Mouse (Mus musculus) liver, embryonic 15.5 days (tissue): ENCODE measurements around the gene Trdmt1. TPM values are rescaled to one million over a fixed set of nuclear protein-coding genes. Genes with fewer than 3 reads are reported as not detected.
"Not testable (repeated sequence)": the region's sequence is repeated elsewhere in the genome, so short reads cannot be mapped to it uniquely, and the experiment has no call there.

Experiments used
- ATAC-seq: fragments of 200-750 bp; cut with Nextera tagmentation; 2 replicates; pipeline ENCODE4 v1.8.0; 2017; ENCODE audit warnings: moderate number of reproducible peaks, mild to moderate bottlenecking, moderate library complexity; ENCODE audit not compliant: insufficient read depth
- H3K27ac ChIP-seq: fragments of 300-500 bp; sonication (generic); replicated peaks from 2 replicates; pipeline ENCODE4 v1.5.1; 2015; ENCODE audit warnings: mild to moderate bottlenecking, inconsistent platforms
- H3K27me3 ChIP-seq: fragments of 300-500 bp; sonication (generic); 2 replicates; pipeline ENCODE4 v1.6.1; 2015; ENCODE audit warnings: mild to moderate bottlenecking, inconsistent platforms
- H3K36me3 ChIP-seq: fragments of 300-500 bp; sonication (generic); replicated peaks from 2 replicates; pipeline ENCODE4 v1.6.1; 2015; ENCODE audit warnings: moderate library complexity, mild to moderate bottlenecking, inconsistent platforms
- H3K4me1 ChIP-seq: fragments of 300-500 bp; sonication (generic); replicated peaks from 2 replicates; pipeline ENCODE4 v1.6.1; 2015; ENCODE audit warnings: inconsistent platforms
- H3K4me2 ChIP-seq: fragments of 300-500 bp; sonication (generic); 2 replicates; pipeline ENCODE4 v1.6.1; 2015; ENCODE audit warnings: moderate library complexity, mild to moderate bottlenecking, inconsistent platforms
- H3K4me3 ChIP-seq: fragments of 300-500 bp; sonication (generic); replicated peaks from 2 replicates; pipeline ENCODE4 v1.5.1; 2015; ENCODE audit warnings: mild to moderate bottlenecking, inconsistent platforms
- H3K9ac ChIP-seq: fragments of 300-500 bp; sonication (generic); 2 replicates; pipeline ENCODE4 v1.6.1; 2015; ENCODE audit warnings: moderate library complexity, mild to moderate bottlenecking, inconsistent platforms
- H3K9me3 ChIP-seq: fragments of 300-500 bp; sonication (generic); replicated peaks from 2 replicates; pipeline ENCODE4 v1.6.1; 2016; ENCODE audit warnings: inconsistent platforms
- WGBS: fragments of 180-500 bp; shearing (Covaris S2); methylation state at CpG from one replicate; pipeline ENCODE4 v1.1.7; 2015; ENCODE audit warnings: mixed read lengths; ENCODE audit not compliant: insufficient replicate concordance; 5-methylcytosine and 5-hydroxymethylcytosine counted together
- polyA plus RNA-seq: library from polyadenylated mRNA; unstranded; fragments of >200 nt; fragmentation: Nextera tagmentation; extraction: Ambion mirVana; gene quantifications from 2 replicates; pipeline ENCODE4 v1.2.1, GENCODE M21; 2015

The Trdmt1 gene
- polyA plus RNA-seq = 3.2 and 4.1 TPM in 2 replicates

GRCm38 (mm10) chr2:13544193-13544824, at the start of gene Trdmt1:
Trdmt1 (minus strand) TSS chr2:13544668.
- no peaks in the 10 kb centered on the region for H3K27me3 ChIP-seq
- peak within 1 kb of the TSS; percentile 72 for H3K4me3 ChIP-seq
- peaks cover 30% of the 10 kb centered on the region for H3K4me1 ChIP-seq
- H3K4me2 ChIP-seq = peak within 1 kb of the TSS; percentile 87
- 1% methylated on average over 33 of the region's 39 CpGs for WGBS
- peak; percentile 100 for ATAC-seq
- no peaks in the 10 kb centered on the region for H3K36me3 ChIP-seq
- no peaks in the 10 kb centered on the region for H3K9me3 ChIP-seq
- H3K27ac ChIP-seq = peak within 1 kb of the TSS; percentile 94
- H3K9ac ChIP-seq = peak within 1 kb of the TSS; percentile 68

GRCm38 (mm10) chr2:13593328-13593727, 48.9 kb upstream of the Trdmt1 start:
- ATAC-seq = no peak
- Histone ChIP-seq H3K36me3 (no peaks in the 10 kb centered on the region), H3K9ac (no peak overlapping the region), H3K4me2 (no peak overlapping the region), H3K27me3 (no peaks in the 10 kb centered on the region; the same call in 1 of the 2 replicates), H3K4me1 (no peaks in the 10 kb centered on the region), H3K4me3 (no peak overlapping the region), H3K9me3 (no peaks in the 10 kb centered on the region), H3K27ac (no peak overlapping the region)
- 60% methylated on average over 4 of the region's 4 CpGs for WGBS

- not testable (repeated sequence) for H3K4me1 ChIP-seq, H3K27me3 ChIP-seq, H3K9me3 ChIP-seq, H3K4me3 ChIP-seq, H3K4me2 ChIP-seq, H3K27ac ChIP-seq, H3K9ac ChIP-seq, H3K36me3 ChIP-seq, ATAC-seq
Measured at GRCm38 (mm10) chr2:13583746-13584145, 39.3 kb upstream of the Trdmt1 start.

GRCm38 (mm10) chr2:13582184-13582583, 37.7 kb upstream of the Trdmt1 start:
- Histone ChIP-seq H3K4me3 (no peak overlapping the region), H3K4me2 (no peak overlapping the region), H3K9ac (no peak overlapping the region), H3K9me3 (no peaks in the 10 kb centered on the region), H3K4me1 (no peaks in the 10 kb centered on the region), H3K27ac (no peak overlapping the region), H3K27me3 (no peaks in the 10 kb centered on the region), H3K36me3 (peaks cover 6% of the 10 kb centered on the region; the same call in 1 of the 2 replicates)
- no peak for ATAC-seq
- 52% methylated on average over 3 of the region's 3 CpGs for WGBS

- Histone ChIP-seq H3K4me1 (peaks cover 9% of the 10 kb centered on the region), H3K9me3 (no peaks in the 10 kb centered on the region), H3K9ac (no peak overlapping the region), H3K27me3 (peaks cover 16% of the 10 kb centered on the region), H3K4me2 (no peak overlapping the region), H3K27ac (no peak overlapping the region), H3K36me3 (peaks cover 6% of the 10 kb centered on the region; the same call in 1 of the 2 replicates), H3K4me3 (no peak overlapping the region)
- no peak for ATAC-seq
- WGBS = 46% methylated on average over 11 of the region's 11 CpGs
Measured at GRCm38 (mm10) chr2:13579991-13580390, 35.5 kb upstream of the Trdmt1 start.

- Histone ChIP-seq H3K9me3 (no peaks in the 10 kb centered on the region), H3K4me2 (no peak overlapping the region), H3K9ac (no peak overlapping the region), H3K36me3 (peaks cover 6% of the 10 kb centered on the region; the same call in 1 of the 2 replicates), H3K4me3 (no peak overlapping the region), H3K27me3 (peaks cover 23% of the 10 kb centered on the region), H3K4me1 (peaks cover 16% of the 10 kb centered on the region), H3K27ac (no peak overlapping the region)
- no peak for ATAC-seq
- 76% methylated on average over 8 of the region's 8 CpGs for WGBS
Measured at GRCm38 (mm10) chr2:13579315-13579714, 34.8 kb upstream of the Trdmt1 start.

- 71% methylated on average over 14 of the region's 14 CpGs for WGBS
- H3K36me3 ChIP-seq = peaks cover 6% of the 10 kb centered on the region; the same call in 1 of the 2 replicates
- H3K4me1 ChIP-seq = peaks cover 23% of the 10 kb centered on the region
- ATAC-seq = no peak
- H3K4me3 ChIP-seq = no peak overlapping the region
- no peaks in the 10 kb centered on the region for H3K9me3 ChIP-seq
- no peak overlapping the region for H3K4me2 ChIP-seq
- no peak overlapping the region for H3K9ac ChIP-seq
- peaks cover 30% of the 10 kb centered on the region for H3K27me3 ChIP-seq
- no peak overlapping the region for H3K27ac ChIP-seq
Measured at GRCm38 (mm10) chr2:13578473-13579152, 34.1 kb upstream of the Trdmt1 start.

GRCm38 (mm10) chr2:13577399-13577798, 32.9 kb upstream of the Trdmt1 start:
- WGBS = 68% methylated on average over 1 of the region's 1 CpGs
- no peak overlapping the region for H3K4me2 ChIP-seq
- no peak overlapping the region for H3K9ac ChIP-seq
- H3K36me3 ChIP-seq = peaks cover 6% of the 10 kb centered on the region; the same call in 1 of the 2 replicates
- no peak overlapping the region for H3K4me3 ChIP-seq
- no peaks in the 10 kb centered on the region for H3K9me3 ChIP-seq
- H3K4me1 ChIP-seq = peaks cover 31% of the 10 kb centered on the region
- ATAC-seq = no peak
- peaks cover 42% of the 10 kb centered on the region for H3K27me3 ChIP-seq
- no peak overlapping the region for H3K27ac ChIP-seq

- ATAC-seq = no peak
- Histone ChIP-seq H3K27ac (no peak overlapping the region), H3K4me3 (peak overlapping the region; percentile 56), H3K4me1 (peaks cover 31% of the 10 kb centered on the region), H3K9me3 (no peaks in the 10 kb centered on the region), H3K27me3 (peaks cover 55% of the 10 kb centered on the region), H3K9ac (no peak overlapping the region), H3K36me3 (peaks cover 6% of the 10 kb centered on the region; the same call in 1 of the 2 replicates), H3K4me2 (peak overlapping the region; percentile 69)
- WGBS = 46% methylated on average over 6 of the region's 6 CpGs
Measured at GRCm38 (mm10) chr2:13575926-13576325, 31.5 kb upstream of the Trdmt1 start.

GRCm38 (mm10) chr2:13575287-13575801, 30.9 kb upstream of the Trdmt1 start:
- H3K36me3 ChIP-seq = peaks cover 6% of the 10 kb centered on the region; the same call in 1 of the 2 replicates
- ATAC-seq = 0 out of 2 replicates have a peak, but pooled peaks have one; percentile 23
- H3K4me3 ChIP-seq = peak overlapping the region; percentile 56
- H3K27me3 ChIP-seq = peaks cover 61% of the 10 kb centered on the region
- H3K4me2 ChIP-seq = peak overlapping the region; percentile 69
- no peaks in the 10 kb centered on the region for H3K9me3 ChIP-seq
- H3K4me1 ChIP-seq = peaks cover 31% of the 10 kb centered on the region
- H3K9ac ChIP-seq = 0 out of 2 replicates have a peak overlapping the region, but pooled peaks have one; percentile 50
- H3K27ac ChIP-seq = peak overlapping the region; percentile 81
- whole genome bisulfite sequencing = under 1% methylated on average over 13 of the region's 13 CpGs

GRCm38 (mm10) chr2:13574801-13575150, 30.3 kb upstream of the Trdmt1 start:
- Histone ChIP-seq H3K4me2 (peak overlapping the region; percentile 69), H3K27me3 (peaks cover 64% of the 10 kb centered on the region), H3K4me3 (peak overlapping the region; percentile 56), H3K27ac (peak overlapping the region; percentile 81), H3K9ac (peak overlapping the region; percentile 50), H3K9me3 (no peaks in the 10 kb centered on the region), H3K4me1 (peaks cover 31% of the 10 kb centered on the region), H3K36me3 (peaks cover 6% of the 10 kb centered on the region; the same call in 1 of the 2 replicates)
- ATAC-seq = peak; percentile 68
- under 1% methylated on average over 21 of the region's 21 CpGs for WGBS
